Mouse (Mus musculus) stomach, postnatal 0 days (tissue): ENCODE results near the gene Scyl2. TPM values are rescaled to one million over a fixed set of nuclear protein-coding genes. Genes with fewer than 3 reads are reported as not detected.

Experiments used
- ATAC-seq: fragments of 200-750 bp; cut with Nextera tagmentation; 2 replicates; pipeline ENCODE4 v1.8.0; 2017; ENCODE audit not compliant: low FRiP score, low TSS enrichment
- DNase-seq: peaks from one replicate; pipeline ENCODE4 v3.0.0-alpha.2; 2016; ENCODE audit warnings: low spot score
- H3K27ac ChIP-seq: fragments of 300-500 bp; sonication (generic); replicated peaks from 2 replicates; pipeline ENCODE4 v1.5.1; 2014; ENCODE audit warnings: mild to moderate bottlenecking, control low read depth
- H3K27me3 ChIP-seq: fragments of 300-500 bp; sonication (generic); 2 replicates; pipeline ENCODE4 v1.6.1; 2014; ENCODE audit warnings: low read length; ENCODE audit not compliant: control insufficient read depth, insufficient read depth
- H3K36me3 ChIP-seq: fragments of 300-500 bp; sonication (generic); 2 replicates; pipeline ENCODE4 v1.6.1; 2014; ENCODE audit warnings: low read length, mixed read lengths; ENCODE audit not compliant: control insufficient read depth, insufficient read depth
- H3K4me1 ChIP-seq: fragments of 300-500 bp; sonication (generic); replicated peaks from 2 replicates; pipeline ENCODE4 v1.6.1; 2014; ENCODE audit warnings: antibody characterized with exemption; ENCODE audit not compliant: control insufficient read depth, insufficient read depth
- H3K4me2 ChIP-seq: fragments of 300-500 bp; sonication (generic); replicated peaks from 2 replicates; pipeline ENCODE4 v1.6.1; 2014; ENCODE audit warnings: low read depth, mild to moderate bottlenecking, control low read depth, moderate library complexity
- H3K4me3 ChIP-seq: fragments of 300-500 bp; sonication (generic); 2 replicates; pipeline ENCODE4 v1.5.1; 2014; ENCODE audit warnings: low read depth, low read length, control low read depth
- H3K9ac ChIP-seq: fragments of 300-500 bp; sonication (generic); 2 replicates; pipeline ENCODE4 v1.6.1; 2014; ENCODE audit warnings: mild to moderate bottlenecking, low read length, control low read depth, mixed read lengths
- H3K9me3 ChIP-seq: fragments of 300-500 bp; sonication (generic); 2 replicates; pipeline ENCODE4 v1.6.1; 2016; ENCODE audit warnings: low read length; ENCODE audit not compliant: control insufficient read depth
- CTCF ChIP-seq: IDR thresholded peaks from 2 replicates; pipeline ENCODE4 v1.5.1; 2016; ENCODE audit warnings: antibody characterized with exemption, low read depth, mild to moderate bottlenecking, moderate library complexity
- EP300 ChIP-seq: optimal IDR thresholded peaks from 2 replicates; pipeline ENCODE3; 2016; ENCODE audit warnings: antibody characterized with exemption
- WGBS: fragments of 180-500 bp; shearing (Covaris S2); extraction: QIAGEN DNeasy Blood & Tissue Kit; methylation state at CpG from one replicate; pipeline ENCODE4 v1.1.7; 2014; 5-methylcytosine and 5-hydroxymethylcytosine counted together
- polyA plus RNA-seq: library from polyadenylated mRNA; unstranded; fragments of >200 nt; fragmentation: Nextera tagmentation; extraction: Ambion mirVana; gene quantifications from 2 replicates; pipeline ENCODE4 v1.2.1, GENCODE M21; 2015

Scyl2 gene
- polyA plus RNA-seq, 1 experiment from 2014 or later = 5.3 TPM

GRCm38 (mm10) chr10:89589877-89590276, 96.2 kb downstream of the Scyl2 start:
- no peak overlapping the region for H3K27ac ChIP-seq
- ATAC-seq (no peak), DNase-seq (no peak)
- 97% methylated on average over 1 of the region's 1 CpGs for WGBS
- no peak overlapping the region for H3K4me3 ChIP-seq
- TF ChIP-seq EP300 (no peak), CTCF (no peak)
- H3K4me1 ChIP-seq = no peaks in the 10 kb centered on the region
- no peaks in the 10 kb centered on the region for H3K27me3 ChIP-seq
- no peaks in the 10 kb centered on the region for H3K9me3 ChIP-seq
- H3K9ac ChIP-seq = no peak overlapping the region
- no peaks in the 10 kb centered on the region for H3K36me3 ChIP-seq
- H3K4me2 ChIP-seq = no peak overlapping the region

Other genes with a start within 250 kb of the Scyl2 start
- gene Gas2l3, start 242.3 kb downstream of the Scyl2 start, polyA plus RNA-seq = 5.4 and 6.4 TPM in 2 replicates
- 10.5 and 11.5 TPM in 2 replicates for gene Nr1h4, start 152.7 kb downstream of the Scyl2 start, polyA plus RNA-seq
- 0.02 TPM in 1 of 2 replicates, not detected in the other for gene Slc17a8, start 65.0 kb downstream of the Scyl2 start, polyA plus RNA-seq
- gene Actr6, start 46.0 kb upstream of the Scyl2 start, polyA plus RNA-seq = 17.1 TPM in 2 replicates
- gene Uhrf1bp1l, start 58.7 kb upstream of the Scyl2 start, polyA plus RNA-seq = 13.3 TPM in 2 replicates
- gene Anks1b, start 187.2 kb upstream of the Scyl2 start, polyA plus RNA-seq = 1.8 and 1.9 TPM in 2 replicates